Mouse (Mus musculus) cerebellum, adult 18-20 months (tissue): ENCODE results near the gene Papolg.
A peak's percentile ranks its signal among the peaks of the same experiment; 100 is the strongest.
"Not testable (repeated sequence)": the region's sequence is repeated elsewhere in the genome, so short reads cannot be mapped to it uniquely, and the experiment has no call there.

Experiments
- DNase-seq, 2 experiments: peaks; one replicate each; pipeline ENCODE4 v3.0.0; 2021

Papolg gene

DNA sequence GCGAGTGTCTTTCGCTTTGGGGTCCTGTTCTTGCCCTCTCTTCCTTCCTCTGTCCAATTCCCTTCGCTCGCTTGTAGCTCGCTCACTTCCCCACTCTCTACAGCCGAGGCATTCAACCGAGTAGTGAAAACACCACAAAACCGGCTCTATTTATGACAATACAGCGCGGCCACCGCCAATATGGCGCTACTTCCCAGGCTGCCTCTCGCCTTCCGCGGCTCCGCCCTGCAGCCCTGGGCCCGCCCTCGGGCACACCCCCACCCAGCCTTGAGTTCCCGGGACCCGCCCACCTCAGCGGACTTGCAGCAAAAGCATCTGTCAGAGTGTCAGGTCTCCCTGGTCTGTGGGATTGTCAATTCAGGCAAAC, at the start of gene Papolg:
Gene Papolg, minus strand, starts transcription at position 194 of the 367 bp plus-strand sequence.
- peak; percentile 91 to 93 for DNase-seq

DNA sequence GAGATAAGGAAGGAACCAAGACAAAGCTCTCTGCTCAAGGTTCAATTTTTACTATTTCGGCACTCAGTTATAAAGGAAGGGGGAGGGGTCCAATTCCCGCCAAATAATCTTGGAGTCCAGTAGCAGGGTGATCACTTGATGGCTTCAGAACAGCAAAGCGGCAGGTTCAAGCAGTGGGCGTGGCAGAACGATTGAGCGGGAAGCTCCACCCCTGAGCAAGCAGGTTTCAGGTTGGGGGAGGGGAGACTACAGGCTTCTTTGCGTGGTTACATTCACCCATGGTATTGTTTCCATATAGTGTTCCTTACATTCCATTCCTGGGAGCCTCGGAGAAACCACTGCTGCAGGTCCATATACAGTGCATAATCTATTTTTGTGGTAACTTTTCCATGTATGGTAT, 33.1 kb upstream of the Papolg start:
- DNase-seq = not testable (repeated sequence)

DNA sequence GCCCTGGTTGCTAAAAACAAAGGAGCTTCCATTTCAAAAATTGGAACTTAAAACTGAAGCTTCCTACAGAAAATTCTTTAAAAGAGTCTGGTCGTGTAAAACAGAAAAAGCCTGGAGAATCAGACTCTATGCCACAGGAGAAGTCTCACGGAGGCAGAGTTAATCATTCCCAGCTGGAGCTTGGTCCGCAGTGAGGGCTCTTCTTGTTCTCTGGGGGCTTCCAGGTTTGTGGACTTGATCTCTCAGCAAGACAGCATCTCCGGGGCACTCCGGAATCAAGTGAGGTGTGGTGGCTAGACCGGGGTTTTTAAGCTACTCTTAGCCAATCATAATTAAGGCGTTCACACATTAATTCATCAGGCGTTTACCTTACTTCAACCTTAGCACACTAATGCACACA, 32.6 kb upstream of the Papolg start:
- DNase-seq = no peak

DNA sequence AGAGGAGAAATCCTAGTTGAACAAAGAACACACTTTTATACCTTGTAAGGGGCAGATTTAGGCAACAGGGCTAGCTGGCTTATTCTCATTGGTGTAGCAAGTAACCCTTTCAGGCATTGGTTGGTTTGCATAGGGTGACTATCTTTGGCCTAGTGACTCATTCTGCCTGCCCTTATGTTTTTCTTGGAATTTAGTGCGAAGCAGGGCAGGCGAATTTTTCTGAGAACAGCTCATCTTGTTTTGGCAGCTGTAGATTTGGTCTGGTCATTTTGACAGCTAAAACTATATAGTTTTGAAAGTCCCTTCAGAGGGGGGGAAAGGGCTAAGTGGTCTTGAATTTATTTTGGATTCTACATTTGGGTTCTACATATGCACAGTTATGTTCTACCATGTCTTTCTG, 18.8 kb upstream of the Papolg start:
- not testable (repeated sequence) for DNase-seq

DNA sequence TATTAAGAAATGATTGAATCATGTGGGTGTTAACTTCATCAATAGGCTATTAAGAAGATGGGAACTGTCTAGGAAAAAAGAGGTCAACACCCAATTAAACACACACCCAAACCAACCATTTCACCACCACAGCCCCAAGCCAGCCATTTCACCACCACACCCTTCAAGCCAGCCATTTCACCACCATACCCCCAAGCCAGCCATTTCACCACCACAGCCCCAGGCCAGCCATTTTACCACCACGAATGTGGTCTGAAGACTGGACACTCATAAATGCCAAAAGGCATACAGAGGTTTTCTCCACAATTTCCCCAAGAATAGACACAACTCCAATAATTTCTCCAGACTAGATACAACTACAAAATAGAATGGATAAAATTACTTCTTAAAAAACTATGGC, 8.9 kb upstream of the Papolg start:
- no peak for DNase-seq

DNA sequence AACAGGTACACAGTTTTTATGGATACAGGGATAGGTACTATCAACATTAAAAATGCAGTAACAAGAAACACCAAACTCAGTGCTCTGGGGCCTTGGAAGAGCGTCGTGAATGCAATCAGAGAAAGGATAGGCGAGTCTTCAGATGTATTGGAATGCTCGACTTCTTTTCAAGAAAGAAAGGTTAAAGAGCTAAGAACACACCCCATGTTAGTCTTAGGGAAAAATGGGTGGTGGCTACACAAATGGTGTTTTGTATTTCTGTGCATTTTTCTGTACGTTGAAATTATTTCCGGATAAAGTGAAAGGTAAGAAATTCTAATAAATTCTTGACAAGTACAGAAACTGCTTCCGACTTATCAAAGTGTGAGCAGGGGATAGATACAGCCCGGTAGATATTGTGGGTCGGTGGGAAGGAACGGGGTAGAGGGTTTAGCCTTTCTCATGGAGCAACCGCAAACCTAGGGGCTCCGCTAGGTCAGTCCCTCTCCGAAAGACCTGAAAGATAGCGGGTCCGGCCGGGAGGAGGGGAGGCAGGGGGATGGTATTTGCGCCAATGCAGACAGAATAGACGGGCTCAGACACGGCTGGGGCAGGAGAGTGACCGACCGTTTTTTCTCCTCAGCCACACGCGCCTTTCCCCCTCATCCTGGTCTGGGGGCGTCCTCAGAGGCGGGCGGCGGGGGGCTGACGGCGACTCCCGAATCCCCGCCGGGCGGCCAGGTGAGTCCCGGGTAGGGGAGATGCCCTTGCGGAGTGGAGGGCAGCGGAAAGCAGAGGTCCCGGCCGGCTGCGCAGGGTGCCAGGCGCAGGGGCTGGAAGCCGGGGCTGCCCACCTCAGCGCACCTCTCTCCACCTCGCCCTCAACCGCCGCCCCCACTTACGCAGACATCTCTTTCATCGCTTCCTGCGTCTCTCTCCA, 653 bp downstream of the Papolg start:
- DNase-seq = peak in 1 of 2 experiments; percentile 35

DNA sequence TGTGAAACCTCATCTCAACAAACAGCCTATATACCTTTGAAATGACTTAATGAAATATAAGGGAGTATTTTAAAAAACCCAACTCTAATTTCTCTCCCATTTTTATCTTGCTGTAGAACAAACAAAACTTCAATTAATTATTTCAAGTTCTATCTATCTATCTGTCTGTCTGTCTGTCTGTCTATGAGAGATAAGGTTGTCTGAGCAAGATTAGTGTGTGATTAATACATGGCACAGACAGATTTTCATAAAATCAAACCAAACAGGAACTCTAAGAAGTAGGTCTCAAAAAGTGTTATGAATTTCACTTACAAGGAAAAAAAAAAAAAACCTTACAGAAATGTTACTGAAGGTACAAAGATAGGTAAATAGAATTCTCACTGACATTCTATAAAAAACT, 1.5 kb downstream of the Papolg start:
- no peak for DNase-seq

DNA sequence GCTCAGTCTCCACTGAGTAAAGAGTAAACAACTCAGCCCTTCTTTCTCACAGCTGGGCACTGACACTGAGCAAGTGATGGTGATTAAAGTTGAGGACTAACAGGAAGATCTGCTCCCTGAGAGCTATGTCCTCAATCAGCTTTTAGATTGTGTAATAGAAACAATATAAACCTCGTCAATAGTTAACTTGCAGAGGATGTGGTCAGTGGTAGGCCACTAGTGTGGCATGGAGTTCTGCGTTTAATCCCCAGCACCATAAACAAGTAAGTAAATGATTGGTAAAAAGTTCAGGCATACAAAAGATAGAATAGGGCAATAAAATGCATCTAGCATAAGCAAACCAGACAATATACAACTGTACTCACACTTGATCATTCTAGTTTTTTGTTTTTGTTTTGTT, 30.7 kb downstream of the Papolg start:
- DNase-seq = no peak

DNA sequence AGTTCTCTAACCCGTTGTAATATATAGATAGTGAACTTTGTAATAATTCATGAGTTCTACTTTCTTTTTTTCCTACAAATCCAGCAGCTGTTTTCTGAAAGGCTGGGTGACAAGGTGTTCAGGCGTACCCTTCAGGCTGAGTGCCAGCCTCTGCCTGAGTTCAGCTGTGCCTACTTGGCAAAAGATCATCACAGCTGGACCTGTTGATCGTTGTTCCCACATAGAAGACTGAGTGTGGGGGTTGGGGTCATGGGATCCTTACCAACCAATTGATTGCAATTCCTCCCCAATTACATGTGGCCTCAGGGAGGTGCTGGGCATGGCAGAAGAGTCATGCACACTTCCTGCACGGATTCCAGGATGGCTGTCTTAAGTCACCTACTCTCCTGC, 38.3 kb downstream of the Papolg start:
- DNase-seq = no peak

DNA sequence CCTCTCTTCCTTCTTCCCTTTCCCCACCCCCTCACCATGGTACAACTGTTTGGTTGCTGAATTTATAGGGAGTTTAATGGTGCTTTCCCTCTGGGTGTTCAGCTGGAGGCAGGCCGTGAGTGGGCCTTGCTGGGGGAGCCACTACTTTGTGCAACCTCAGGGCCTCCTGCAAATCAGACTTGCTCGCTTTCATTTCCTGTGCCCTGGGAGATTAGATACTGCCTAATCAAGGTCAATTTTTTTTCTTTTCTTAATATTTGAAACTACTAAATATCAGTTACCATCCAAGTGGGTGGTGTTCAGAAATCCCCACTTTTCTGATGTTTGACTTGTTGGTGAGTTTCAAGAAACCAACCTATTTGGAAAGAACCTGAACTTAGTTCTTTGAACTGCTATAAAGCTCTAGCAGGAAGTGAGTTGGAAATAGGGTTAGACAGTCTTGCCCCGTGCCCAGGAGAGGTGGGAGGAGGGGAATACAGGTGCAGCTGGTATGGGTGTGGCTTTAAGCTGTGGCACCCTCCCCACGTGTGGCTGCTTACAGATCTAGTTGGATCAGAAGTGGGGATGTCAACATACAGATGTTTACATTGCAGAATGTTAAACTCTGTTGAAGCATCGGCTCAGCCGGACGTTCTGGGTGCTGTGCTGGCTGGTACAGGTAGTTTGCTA, 38.9 kb downstream of the Papolg start:
- no peak for DNase-seq

DNA sequence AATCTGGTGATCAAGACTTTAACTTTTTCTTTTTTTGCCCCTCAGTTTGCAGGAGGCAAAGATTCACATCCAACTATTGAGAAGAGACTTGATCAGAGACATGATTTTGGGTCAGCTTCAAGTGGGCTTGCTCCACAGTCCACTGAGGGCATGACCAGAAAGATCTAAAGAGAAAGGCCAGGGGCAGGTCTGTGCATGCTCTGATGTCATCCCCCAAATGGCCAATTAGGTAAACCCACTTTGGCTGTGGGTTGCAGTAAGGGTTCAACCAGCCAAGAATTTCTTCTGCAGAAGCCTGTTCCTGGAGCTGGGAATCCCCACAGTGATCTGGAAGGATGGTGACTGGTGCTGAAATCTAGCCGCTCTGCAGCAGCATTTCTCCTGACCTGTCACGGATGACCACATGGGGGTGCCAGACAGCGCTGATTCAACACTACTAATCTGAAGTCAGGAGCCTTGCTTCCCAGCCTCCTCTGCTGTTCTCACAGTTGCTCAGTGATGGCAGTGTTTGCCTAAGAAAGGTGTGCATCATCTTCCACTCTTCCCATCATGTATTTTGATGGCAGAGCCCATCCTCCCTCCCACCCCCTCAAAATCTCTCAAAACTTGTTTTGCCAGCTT, 39.8 kb downstream of the Papolg start:
- DNase-seq = peak; percentile 70 to 82

DNA sequence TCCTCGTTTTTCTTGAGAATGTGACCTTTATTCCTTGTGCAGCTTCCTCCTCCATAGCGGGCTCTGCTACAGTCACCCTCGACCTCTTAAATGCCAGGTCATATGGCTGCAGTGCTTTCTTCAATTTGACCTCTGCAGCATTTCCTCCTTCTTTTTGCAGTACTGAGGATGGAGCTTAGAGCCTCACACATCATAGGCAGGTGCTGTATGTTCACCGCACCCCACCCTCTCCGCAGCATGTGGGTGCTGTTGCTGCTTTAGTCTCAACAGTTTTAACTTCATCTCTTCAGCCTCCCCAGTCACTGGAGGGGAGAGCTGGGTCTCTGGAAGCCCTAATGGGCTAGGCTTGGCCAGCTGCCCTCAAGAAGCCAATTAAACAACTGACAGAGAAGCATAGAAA, 41.7 kb downstream of the Papolg start:
- no peak for DNase-seq

DNA sequence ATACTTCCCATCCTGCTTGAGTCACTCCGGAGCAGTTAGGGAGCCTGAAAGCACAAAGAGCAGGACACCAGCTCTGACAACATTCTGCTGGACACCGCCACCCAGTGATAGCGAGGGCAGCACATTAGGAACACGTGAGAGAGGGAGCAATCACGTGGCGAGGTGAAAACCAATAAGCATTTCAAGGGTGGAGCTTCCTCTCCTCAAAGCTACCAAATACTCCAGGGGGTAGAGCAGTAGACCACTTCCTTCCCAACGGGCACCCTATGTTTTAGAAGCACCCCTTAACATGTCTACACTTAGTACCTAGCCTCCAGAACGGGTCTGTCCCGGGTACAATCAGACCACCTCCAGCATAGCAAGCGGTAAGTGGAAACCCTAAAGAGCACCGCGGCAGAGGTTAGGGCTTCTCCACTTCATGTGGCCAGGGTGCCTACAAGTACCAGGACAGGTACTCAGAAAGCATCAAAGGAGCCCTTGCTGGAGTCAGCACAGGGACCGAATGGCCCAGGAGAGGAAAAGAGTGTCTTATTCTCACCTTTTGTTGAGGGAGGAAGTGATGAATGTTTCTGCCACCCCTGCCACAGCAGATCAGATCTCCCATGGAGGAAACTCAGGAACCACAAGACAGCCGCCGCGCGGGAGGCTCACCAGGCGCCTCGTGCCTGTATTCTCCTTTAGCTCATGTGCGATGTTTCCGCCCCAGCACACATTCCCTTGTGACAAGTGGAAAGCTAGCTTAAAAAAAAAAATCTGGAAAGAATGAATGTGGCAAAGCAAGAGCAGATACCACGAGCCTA, 48.8 kb downstream of the Papolg start:
- DNase-seq = no peak

DNA sequence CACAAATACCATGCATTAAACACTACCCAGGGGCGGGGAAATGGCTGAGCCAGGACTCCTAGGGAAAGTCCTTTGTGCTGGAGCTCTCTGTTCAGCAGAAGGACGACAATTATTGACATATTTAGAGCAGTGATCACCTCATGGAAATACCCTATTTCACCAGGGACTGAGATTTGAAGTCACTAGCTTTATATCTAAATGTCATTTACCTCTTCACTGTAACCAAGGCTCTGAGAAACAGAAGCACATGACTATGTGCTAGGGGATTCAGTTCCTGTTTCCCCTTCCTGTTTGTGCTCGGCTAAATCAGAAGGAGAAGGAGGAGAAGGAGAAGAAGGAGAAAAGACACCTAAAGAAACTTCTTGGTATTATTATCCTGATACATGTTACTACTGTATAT, 71.8 kb downstream of the Papolg start:
- DNase-seq = no peak

DNA sequence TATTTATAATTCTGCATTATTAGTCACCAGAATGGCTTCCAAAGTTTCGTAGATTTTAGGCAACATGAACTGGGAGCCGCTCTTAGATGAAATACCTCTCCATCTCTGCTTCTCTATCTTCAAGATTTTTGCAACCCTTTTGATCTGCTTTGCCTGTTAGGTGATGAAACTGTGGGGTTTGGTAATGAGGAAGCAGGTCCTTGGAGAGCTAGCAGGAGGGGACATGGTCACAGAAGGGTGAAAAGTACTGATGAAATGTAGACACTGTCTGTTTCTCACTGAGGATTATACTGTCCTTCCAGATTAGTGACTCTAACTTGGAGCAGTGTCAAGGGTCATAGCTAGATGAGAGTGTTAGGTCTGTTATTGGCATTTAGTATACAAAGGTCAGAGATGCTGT, 73.4 kb downstream of the Papolg start:
- DNase-seq = no peak

DNA sequence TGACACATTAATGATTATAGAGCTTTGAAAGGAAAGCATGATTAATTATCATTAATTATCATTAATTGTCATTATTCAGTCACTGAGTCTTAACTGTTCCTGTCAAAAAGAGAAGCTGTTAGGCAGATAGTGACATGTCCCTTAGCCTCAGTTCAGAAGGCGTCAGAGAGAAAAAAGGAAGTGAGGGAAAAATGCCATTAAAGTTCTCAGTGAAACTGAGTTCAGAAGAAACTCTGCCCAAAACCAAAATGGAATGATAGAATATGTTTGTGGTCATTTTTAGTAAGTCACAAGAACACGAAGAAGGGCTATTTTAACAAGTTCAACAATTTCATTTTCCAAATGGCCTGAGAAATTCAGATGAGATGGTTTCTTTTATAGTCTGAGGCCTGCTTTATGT, 74.1 kb downstream of the Papolg start:
- no peak for DNase-seq

DNA sequence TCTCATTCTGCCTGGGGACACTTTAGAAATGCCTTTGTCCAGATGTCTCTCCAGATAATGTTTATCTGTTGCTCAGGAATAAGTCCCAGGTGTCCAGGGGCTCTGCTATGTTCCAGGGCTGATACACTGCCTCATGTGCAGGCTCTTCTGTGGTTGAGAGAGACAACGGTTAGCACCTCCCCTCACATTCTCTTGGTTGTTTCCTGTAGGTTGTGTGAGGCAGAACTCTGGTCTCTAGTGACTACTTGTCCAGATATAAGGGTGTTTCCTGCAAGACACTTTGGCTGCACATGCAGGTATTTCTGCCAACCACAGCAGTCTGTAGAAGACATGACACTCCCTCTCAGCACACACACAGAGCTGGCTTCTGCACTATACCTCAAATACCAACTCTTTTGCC, 76.3 kb downstream of the Papolg start:
- no peak for DNase-seq
